Mouse (Mus musculus): Measurements from ENCODE around the gene Kif21b. TPM values are rescaled to one million over a fixed set of nuclear protein-coding genes. Genes with fewer than 3 reads are reported as not detected.

Gene Kif21b
- polyA plus RNA-seq, 1 experiment from 2014 or later: 10.6 TPM

GRCm38 (mm10) chr1:136160297-136160696 lies 29.1 kb downstream of the Kif21b start:
- H3K27ac ChIP-seq: no peak overlapping the region
- ATAC-seq (ENCODE audit: insufficient number of reproducible peaks, insufficient read depth, low FRiP score, low TSS enrichment, low read depth): no peak
- WGBS: 92% methylated on average over 12 of the region's 12 CpGs

GRCm38 (mm10) chr1:136160930-136161329 lies 29.7 kb downstream of the Kif21b start:
- Histone ChIP-seq H3K4me3 (replicated peaks) (no peak overlapping the region), H3K4me2 (no peak overlapping the region), H3K9me3 (no peaks in the 10 kb centered on the region), H3K4me1 (replicated peaks) (no peaks in the 10 kb centered on the region), H3K27me3 (no peaks in the 10 kb centered on the region), H3K27ac (no peak overlapping the region), H3K36me3 (peaks cover 99% of the 10 kb centered on the region), H3K9ac (replicated peaks) (no peak overlapping the region)
- 93% methylated on average over 6 of the region's 6 CpGs for WGBS
- no peak for ATAC-seq (ENCODE audit: insufficient number of reproducible peaks, insufficient read depth, low FRiP score, low TSS enrichment, low read depth)

More at GRCm38 (mm10) chr1:136160297-136160696, 29.1 kb downstream of the Kif21b start:
- Histone ChIP-seq H3K4me3 (replicated peaks) (no peak overlapping the region), H3K9me3 (no peaks in the 10 kb centered on the region), H3K36me3 (peaks cover 99% of the 10 kb centered on the region), H3K4me1 (replicated peaks) (no peaks in the 10 kb centered on the region), H3K27me3 (no peaks in the 10 kb centered on the region), H3K4me2 (no peak overlapping the region), H3K9ac (replicated peaks) (no peak overlapping the region)

- Histone ChIP-seq H3K9ac (replicated peaks) (no peak overlapping the region), H3K27me3 (no peaks in the 10 kb centered on the region), H3K4me2 (no peak overlapping the region), H3K9me3 (no peaks in the 10 kb centered on the region), H3K4me3 (replicated peaks) (no peak overlapping the region), H3K36me3 (peaks cover 96% of the 10 kb centered on the region), H3K4me1 (replicated peaks) (no peaks in the 10 kb centered on the region), H3K27ac (no peak overlapping the region)
- ATAC-seq (ENCODE audit: insufficient number of reproducible peaks, insufficient read depth, low FRiP score, low TSS enrichment, low read depth): no peak
- WGBS: 90% methylated on average over 7 of the region's 7 CpGs
Observed at GRCm38 (mm10) chr1:136161333-136161921, 30.2 kb downstream of the Kif21b start.

- no peak overlapping the region for H3K9ac ChIP-seq (replicated peaks)
- H3K4me2 ChIP-seq: no peak overlapping the region
- no peaks in the 10 kb centered on the region for H3K4me1 ChIP-seq (replicated peaks)
- ATAC-seq (ENCODE audit: insufficient number of reproducible peaks, insufficient read depth, low FRiP score, low TSS enrichment, low read depth): no peak
- H3K27ac ChIP-seq: no peak overlapping the region
- H3K9me3 ChIP-seq: no peaks in the 10 kb centered on the region
- no peaks in the 10 kb centered on the region for H3K27me3 ChIP-seq
- peaks cover 89% of the 10 kb centered on the region for H3K36me3 ChIP-seq
- H3K4me3 ChIP-seq (replicated peaks): no peak overlapping the region
- 71% methylated on average over 2 of the region's 2 CpGs for WGBS
Observed at GRCm38 (mm10) chr1:136165436-136165835, 34.2 kb downstream of the Kif21b start.

- peaks cover under 1% of the 10 kb centered on the region; the same call in 1 of the 2 replicates for H3K4me1 ChIP-seq (replicated peaks)
- H3K9me3 ChIP-seq: no peaks in the 10 kb centered on the region
- no peak overlapping the region for H3K4me2 ChIP-seq
- no peaks in the 10 kb centered on the region for H3K27me3 ChIP-seq
- no peak overlapping the region for H3K9ac ChIP-seq (replicated peaks)
- no peak overlapping the region for H3K27ac ChIP-seq
- no peak for ATAC-seq (ENCODE audit: insufficient number of reproducible peaks, insufficient read depth, low FRiP score, low TSS enrichment, low read depth)
- H3K4me3 ChIP-seq (replicated peaks): no peak overlapping the region
- peaks cover 86% of the 10 kb centered on the region for H3K36me3 ChIP-seq
- 68% methylated on average over 8 of the region's 8 CpGs for WGBS
Observed at GRCm38 (mm10) chr1:136167657-136168056, 36.5 kb downstream of the Kif21b start.

- H3K9me3 ChIP-seq: no peaks in the 10 kb centered on the region
- peaks cover 21% of the 10 kb centered on the region for H3K4me1 ChIP-seq (replicated peaks)
- no peak overlapping the region for H3K4me2 ChIP-seq
- no peak overlapping the region for H3K27ac ChIP-seq
- ATAC-seq (ENCODE audit: insufficient number of reproducible peaks, insufficient read depth, low FRiP score, low TSS enrichment, low read depth): peak; percentile 46; the same call in 1 of the 2 replicates
- H3K27me3 ChIP-seq: no peaks in the 10 kb centered on the region
- no peak overlapping the region for H3K9ac ChIP-seq (replicated peaks)
- 11% methylated on average over 5 of the region's 5 CpGs for WGBS
- no peak overlapping the region for H3K4me3 ChIP-seq (replicated peaks)
- peaks cover 85% of the 10 kb centered on the region for H3K36me3 ChIP-seq
Observed at GRCm38 (mm10) chr1:136170109-136170508, 38.9 kb downstream of the Kif21b start.

- H3K27me3 ChIP-seq: no peaks in the 10 kb centered on the region
- peaks cover 88% of the 10 kb centered on the region for H3K36me3 ChIP-seq
- H3K9me3 ChIP-seq: no peaks in the 10 kb centered on the region
- H3K9ac ChIP-seq (replicated peaks): no peak overlapping the region
- WGBS: 55% methylated on average over 12 of the region's 12 CpGs
- no peak overlapping the region for H3K27ac ChIP-seq
- no peak overlapping the region for H3K4me3 ChIP-seq (replicated peaks)
- H3K4me2 ChIP-seq: no peak overlapping the region
- peaks cover 21% of the 10 kb centered on the region for H3K4me1 ChIP-seq (replicated peaks)
- no peak for ATAC-seq (ENCODE audit: insufficient number of reproducible peaks, insufficient read depth, low FRiP score, low TSS enrichment, low read depth)
Observed at GRCm38 (mm10) chr1:136172696-136173095, 41.5 kb downstream of the Kif21b start.

GRCm38 (mm10) chr1:136174101-136174606 lies 43.0 kb downstream of the Kif21b start:
- Histone ChIP-seq H3K9me3 (no peaks in the 10 kb centered on the region), H3K4me2 (0 out of 2 replicates have a peak overlapping the region, but pooled peaks have one; percentile 1), H3K4me3 (replicated peaks) (no peak overlapping the region), H3K27ac (no peak overlapping the region), H3K27me3 (no peaks in the 10 kb centered on the region), H3K4me1 (replicated peaks) (peaks cover 21% of the 10 kb centered on the region), H3K9ac (replicated peaks) (no peak overlapping the region), H3K36me3 (peaks cover 74% of the 10 kb centered on the region)
- ATAC-seq (ENCODE audit: insufficient number of reproducible peaks, insufficient read depth, low FRiP score, low TSS enrichment, low read depth): no peak
- 18% methylated on average over 13 of the region's 13 CpGs for WGBS

GRCm38 (mm10) chr1:136175183-136175582 lies 44.0 kb downstream of the Kif21b start:
- no peak overlapping the region for H3K9ac ChIP-seq (replicated peaks)
- no peaks in the 10 kb centered on the region for H3K27me3 ChIP-seq
- no peaks in the 10 kb centered on the region for H3K9me3 ChIP-seq
- H3K4me2 ChIP-seq: no peak overlapping the region
- H3K4me3 ChIP-seq (replicated peaks): no peak overlapping the region
- 36% methylated on average over 6 of the region's 6 CpGs for WGBS
- H3K27ac ChIP-seq: no peak overlapping the region
- H3K4me1 ChIP-seq (replicated peaks): peaks cover 21% of the 10 kb centered on the region
- H3K36me3 ChIP-seq: peaks cover 71% of the 10 kb centered on the region
- ATAC-seq (ENCODE audit: insufficient number of reproducible peaks, insufficient read depth, low FRiP score, low TSS enrichment, low read depth): 0 out of 2 replicates have a peak, but pooled peaks have one; percentile 15

- no peak overlapping the region for H3K4me2 ChIP-seq
- peaks cover 21% of the 10 kb centered on the region for H3K4me1 ChIP-seq (replicated peaks)
- no peaks in the 10 kb centered on the region for H3K27me3 ChIP-seq
- H3K27ac ChIP-seq: no peak overlapping the region
- H3K4me3 ChIP-seq (replicated peaks): no peak overlapping the region
- 81% methylated on average over 2 of the region's 2 CpGs for WGBS
- no peaks in the 10 kb centered on the region for H3K9me3 ChIP-seq
- no peak for ATAC-seq (ENCODE audit: insufficient number of reproducible peaks, insufficient read depth, low FRiP score, low TSS enrichment, low read depth)
- peaks cover 55% of the 10 kb centered on the region for H3K36me3 ChIP-seq
- H3K9ac ChIP-seq (replicated peaks): no peak overlapping the region
Observed at GRCm38 (mm10) chr1:136177085-136177484, 45.9 kb downstream of the Kif21b start.

GRCm38 (mm10) chr1:136178741-136179140 lies 47.6 kb downstream of the Kif21b start:
- Histone ChIP-seq H3K27ac (no peak overlapping the region), H3K4me3 (replicated peaks) (no peak overlapping the region), H3K36me3 (peaks cover 39% of the 10 kb centered on the region), H3K4me2 (no peak overlapping the region), H3K4me1 (replicated peaks) (peaks cover 10% of the 10 kb centered on the region), H3K9me3 (no peaks in the 10 kb centered on the region), H3K9ac (replicated peaks) (no peak overlapping the region), H3K27me3 (no peaks in the 10 kb centered on the region)
- WGBS: 63% methylated on average over 6 of the region's 6 CpGs
- ATAC-seq (ENCODE audit: insufficient number of reproducible peaks, insufficient read depth, low FRiP score, low TSS enrichment, low read depth): no peak

- Histone ChIP-seq H3K27ac (no peak overlapping the region), H3K9ac (replicated peaks) (no peak overlapping the region), H3K27me3 (no peaks in the 10 kb centered on the region), H3K4me3 (replicated peaks) (no peak overlapping the region), H3K4me1 (replicated peaks) (peaks cover 1% of the 10 kb centered on the region), H3K9me3 (no peaks in the 10 kb centered on the region), H3K4me2 (no peak overlapping the region), H3K36me3 (peaks cover 32% of the 10 kb centered on the region)
- no peak for ATAC-seq (ENCODE audit: insufficient number of reproducible peaks, insufficient read depth, low FRiP score, low TSS enrichment, low read depth)
- 80% methylated on average over 2 of the region's 2 CpGs for WGBS
Observed at GRCm38 (mm10) chr1:136179511-136180001, 48.4 kb downstream of the Kif21b start.
